Mouse (Mus musculus) G1E (cell line): Measurements from ENCODE around the gene C5ar1.

Experiments
- CTCF ChIP-seq: IDR thresholded peaks from 2 replicates; pipeline ENCODE4 v1.5.1; 2012; ENCODE audit warnings: low read depth, low read length, inconsistent platforms, mixed read lengths
- GATA1 ChIP-seq: IDR thresholded peaks from 2 replicates; pipeline ENCODE4 v1.6.1; 2012; ENCODE audit warnings: borderline replicate concordance, low read length, inconsistent platforms, mixed read lengths
- POLR2AphosphoS5 ChIP-seq: IDR thresholded peaks from 2 replicates; pipeline ENCODE4 v1.6.1; 2012; ENCODE audit warnings: low read depth, low read length, inconsistent platforms; ENCODE audit not compliant: insufficient replicate concordance
- TAL1 ChIP-seq: conservative IDR thresholded peaks from 2 replicates; pipeline ENCODE4 v1.6.1; 2012; ENCODE audit warnings: low read depth, low read length, inconsistent platforms, mixed read lengths

DNA sequence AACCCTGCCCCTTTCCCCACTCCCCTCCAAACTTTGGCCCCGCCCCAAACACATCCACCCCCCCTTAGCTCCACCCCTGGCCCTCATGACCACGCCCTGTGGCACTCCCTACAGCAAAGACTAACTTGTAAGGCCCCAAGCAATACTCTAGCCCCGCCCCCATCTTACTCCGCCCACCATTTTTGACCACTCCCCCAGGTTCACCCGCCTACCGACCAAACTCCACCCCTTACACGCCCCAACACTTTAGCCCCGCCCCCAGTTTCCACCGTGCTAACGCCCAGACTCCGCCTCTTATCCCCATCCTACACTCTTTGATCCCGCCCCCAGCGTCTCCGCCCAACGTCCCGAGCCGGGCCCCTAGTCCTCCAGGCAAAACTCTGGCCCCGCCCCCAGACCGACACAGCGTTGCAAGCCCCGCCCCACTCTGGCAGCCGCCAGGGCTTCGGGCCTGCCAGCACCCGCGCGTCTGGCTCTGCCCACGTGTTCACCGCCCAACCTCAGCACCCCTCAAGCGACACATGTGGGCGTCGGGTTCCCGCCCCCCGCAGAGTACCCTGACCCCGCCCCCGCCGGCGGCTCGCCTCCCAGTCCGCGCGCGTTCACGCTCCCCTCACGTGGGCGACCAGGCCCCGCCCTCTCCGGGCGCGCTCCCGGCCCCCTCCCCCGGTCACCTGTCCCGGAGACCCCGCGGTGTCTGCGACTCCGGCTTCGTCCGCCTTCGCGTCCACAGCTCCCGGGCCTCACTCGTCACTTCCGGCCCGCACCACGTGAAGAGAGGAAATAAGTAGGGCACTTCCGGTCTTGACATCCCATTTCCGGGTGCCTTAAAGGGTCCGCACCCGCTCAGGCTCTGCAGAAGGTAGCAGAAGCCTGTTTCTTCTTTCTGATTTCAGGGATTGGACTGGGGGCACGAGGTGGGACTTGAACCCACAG, 27.0 kb upstream of the C5ar1 start, which contains the start of gene Ccdc9:
- no peak for TF ChIP-seq CTCF
- no peak for TF ChIP-seq TAL1
- no peak for TF ChIP-seq GATA1
- no peak for TF ChIP-seq POLR2AphosphoS5
